Mouse (Mus musculus): ENCODE results near the gene Epn2.

The Epn2 gene

DNA sequence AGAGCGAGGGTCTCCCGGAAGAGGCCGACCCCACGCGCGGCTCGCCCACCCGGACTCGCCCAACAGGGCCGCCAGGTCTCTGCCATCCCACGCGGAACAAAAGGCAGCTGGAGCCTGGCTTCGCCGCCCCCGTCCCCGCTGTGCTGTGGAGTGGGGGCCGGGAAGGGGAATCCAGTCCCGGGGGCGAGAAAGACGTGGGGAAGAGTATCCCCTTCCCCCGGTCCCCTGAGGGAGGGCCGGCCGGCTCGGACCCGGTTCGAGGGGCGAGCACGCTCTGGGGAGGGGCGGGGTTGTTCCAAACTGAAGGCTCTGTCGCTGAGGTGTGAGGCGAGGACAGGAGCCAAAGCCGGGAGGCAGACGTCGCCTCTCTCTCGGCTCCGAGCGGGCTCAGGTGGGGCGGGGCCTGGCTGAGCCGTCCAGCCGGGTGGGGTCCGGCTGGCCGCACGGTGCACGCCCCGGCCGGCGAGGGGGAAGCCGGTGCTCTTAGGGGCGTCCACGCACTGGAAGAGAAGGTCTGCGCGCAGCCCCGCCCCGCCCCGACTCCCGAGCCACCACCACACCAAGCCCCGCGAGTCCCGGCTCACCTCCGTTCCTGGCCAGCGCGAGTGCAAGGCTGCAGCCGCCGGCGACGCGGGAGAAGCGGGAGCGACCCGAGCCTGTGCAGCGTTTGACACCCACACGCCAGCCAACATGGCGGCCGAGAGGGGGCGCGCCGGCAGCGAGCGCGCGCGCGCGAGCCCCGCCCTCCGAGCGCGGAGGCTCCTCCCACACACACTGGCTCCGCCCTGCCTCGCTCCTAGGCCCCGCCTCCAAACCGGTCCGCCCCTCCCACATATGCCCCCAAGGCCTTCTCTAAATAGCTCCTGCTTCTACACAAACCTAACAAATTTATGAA, at the start of gene Epn2:
TSS of gene Epn2 (minus strand) at position 705 of the 895 bp plus-strand sequence.
- DNase-seq: peak; percentile 76

DNA sequence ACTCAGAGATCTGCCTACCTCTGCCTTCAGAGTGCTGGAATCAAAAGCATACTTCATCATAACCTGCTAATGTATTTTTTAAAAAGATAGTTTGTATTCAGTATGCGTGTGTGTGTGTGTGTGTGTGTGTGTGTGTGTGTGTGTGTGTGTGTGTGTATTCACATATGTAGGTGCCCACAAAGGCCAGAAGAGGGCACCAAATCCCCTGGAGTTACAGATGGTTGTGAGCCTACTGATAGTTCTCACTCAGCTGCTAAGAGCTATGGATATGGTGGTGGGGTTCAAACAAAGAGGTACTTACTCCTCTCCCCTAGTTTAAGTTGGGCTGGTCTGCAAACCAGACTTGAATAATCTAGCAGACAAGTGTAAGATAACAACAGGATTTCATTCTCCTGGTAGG, 47.0 kb upstream of the Epn2 start:
- DNase-seq: no peak

- DNase-seq: no peak
Measured at GRCm38 (mm10) chr11:61625136-61625535, 45.6 kb upstream of the Epn2 start.

DNA sequence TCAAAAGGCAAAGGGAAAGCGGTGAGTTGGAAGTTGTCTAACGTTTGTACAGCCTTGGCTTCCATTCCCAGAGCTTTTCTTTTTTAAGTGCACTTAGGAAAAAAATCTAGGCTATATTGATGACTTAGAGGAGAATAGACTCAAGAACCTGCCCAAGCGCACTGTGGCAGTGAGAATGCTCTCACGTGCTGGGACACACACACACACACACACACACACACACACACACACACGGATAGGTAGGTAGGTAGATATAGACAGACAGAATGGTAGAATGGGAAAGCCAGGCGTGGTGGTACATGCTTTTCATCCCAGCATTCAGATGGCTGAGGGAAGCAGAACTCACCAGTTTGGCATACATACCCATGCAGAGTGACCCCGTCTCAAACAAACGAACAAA, 41.3 kb upstream of the Epn2 start:
- no peak for DNase-seq

GRCm38 (mm10) chr11:61620254-61620670, 40.8 kb upstream of the Epn2 start:
- DNase-seq: peak; percentile 88

DNA sequence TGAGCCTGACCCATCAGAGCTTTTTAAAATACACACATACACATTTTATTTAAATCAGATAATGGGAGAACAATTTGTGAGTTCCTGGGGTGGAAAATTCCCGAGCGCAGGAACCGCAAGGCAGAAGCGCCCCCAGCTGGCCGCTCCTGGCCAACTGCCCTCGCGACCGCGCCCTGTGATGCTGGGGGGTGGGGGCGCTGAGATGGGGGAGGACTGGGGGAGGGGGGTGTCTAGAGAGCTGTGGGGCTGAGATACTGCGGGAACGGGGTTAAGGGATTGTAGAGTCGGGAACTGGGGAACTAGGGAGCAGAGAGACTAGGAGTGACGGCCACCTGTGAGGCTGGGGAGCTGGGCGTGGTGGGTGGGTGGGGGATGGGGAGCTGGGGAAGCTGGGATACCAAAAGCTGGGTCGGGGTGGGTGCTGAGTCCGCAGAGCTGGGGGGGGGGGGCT, 40.3 kb upstream of the Epn2 start:
- peak; percentile 73 for DNase-seq

DNA sequence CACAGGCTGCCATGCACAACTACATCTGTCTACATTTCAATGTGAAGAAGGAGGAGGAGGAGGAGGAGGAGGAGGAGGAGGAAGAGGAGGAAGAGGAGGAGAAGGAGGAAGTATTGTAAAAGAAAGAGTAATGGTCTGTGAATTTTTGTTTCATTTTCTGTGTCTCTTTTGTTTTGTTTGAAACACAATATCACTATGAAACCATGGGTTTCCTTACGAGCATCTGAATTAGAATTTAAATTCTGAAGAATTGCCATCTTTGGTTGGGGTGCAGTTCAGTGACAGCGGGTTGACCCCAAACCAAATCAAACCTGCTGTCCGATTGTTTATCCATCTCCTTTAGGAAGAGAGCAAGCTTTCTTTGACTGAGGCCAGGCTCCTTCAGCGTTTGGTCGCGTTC, 39.9 kb upstream of the Epn2 start:
- DNase-seq: no peak

GRCm38 (mm10) chr11:61618571-61618970, 39.1 kb upstream of the Epn2 start:
- no peak for DNase-seq

DNA sequence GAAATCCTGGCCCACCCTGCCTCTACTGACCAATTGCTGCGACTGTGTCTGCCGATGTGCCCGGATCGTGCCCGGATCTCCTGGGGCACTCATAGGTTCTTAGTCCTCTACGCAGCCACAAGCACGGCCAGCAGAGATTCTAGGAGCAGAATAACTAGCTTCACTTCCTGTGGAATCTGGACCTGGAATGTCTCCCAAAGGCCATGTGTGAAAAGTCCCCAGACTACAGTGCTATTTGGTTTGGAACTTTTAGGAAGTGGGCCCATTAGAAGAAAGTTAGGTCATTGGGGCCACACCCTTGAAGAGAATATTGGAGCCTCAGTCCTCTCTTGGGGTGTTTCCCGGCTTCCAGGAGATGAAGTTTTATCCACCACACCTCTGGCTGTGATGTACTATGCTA, 38.6 kb upstream of the Epn2 start:
- DNase-seq: no peak

- DNase-seq: no peak
Measured at GRCm38 (mm10) chr11:61617293-61617975, 37.9 kb upstream of the Epn2 start.

GRCm38 (mm10) chr11:61616523-61617292, 37.2 kb upstream of the Epn2 start:
- no peak for DNase-seq

DNA sequence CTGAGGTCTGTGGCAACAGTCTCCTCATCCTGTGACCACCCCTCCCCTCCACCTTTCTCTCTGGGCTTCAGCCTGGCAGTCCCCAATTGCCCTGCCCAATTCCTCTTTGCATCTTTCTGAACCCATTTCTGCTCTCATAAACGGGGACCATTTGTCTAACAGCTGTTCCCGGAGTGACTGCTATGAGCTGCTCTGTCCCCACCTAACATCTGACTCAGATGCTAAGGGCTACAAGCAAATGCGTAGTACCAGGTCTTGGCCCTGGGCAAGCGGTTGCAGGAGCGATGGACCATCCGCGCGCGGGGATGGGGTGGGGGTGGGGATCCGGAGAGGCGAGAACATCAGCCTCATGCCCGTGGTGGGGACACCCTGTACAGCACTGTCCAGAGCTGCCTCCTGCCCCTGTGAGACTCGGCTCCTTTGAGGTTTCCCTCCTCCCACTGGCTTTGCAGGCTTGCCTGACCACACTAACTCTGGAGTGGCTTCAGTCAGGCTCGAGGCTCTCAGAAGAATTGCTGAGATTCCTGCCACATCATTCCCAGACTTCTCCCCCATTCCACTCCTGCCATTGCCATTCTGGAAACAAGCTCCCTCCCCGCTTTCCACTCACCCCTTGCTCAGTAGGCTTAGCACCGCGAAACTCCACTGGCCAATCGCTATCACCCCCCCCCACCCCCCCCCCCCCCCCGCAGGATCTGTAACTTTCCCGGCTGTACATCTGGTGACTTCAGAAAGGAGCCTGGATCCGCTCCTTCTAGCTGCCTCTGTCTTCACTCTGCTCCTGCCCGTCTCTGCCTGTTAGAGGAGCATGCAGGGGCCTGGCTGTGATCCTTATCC, 36.4 kb upstream of the Epn2 start:
- no peak for DNase-seq

DNA sequence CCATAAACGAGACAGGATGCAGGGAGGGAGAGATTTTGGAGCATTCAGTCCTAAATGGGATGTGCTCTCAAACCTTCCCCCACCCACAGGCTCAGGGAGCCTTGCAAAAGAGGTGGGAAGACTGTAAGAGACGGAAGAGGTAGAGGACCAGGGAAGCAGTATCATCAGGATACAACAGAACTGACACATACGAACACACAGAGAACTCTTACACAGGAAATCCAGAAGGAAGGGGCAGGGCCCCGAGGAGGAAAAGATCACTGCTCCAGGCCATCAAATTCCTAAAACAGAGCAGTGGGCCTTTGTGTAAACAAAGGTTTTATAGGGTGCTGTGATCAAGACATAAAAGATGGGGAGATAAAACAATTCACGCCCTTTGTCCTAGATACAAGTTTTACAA, 34.9 kb upstream of the Epn2 start:
- DNase-seq: no peak

DNA sequence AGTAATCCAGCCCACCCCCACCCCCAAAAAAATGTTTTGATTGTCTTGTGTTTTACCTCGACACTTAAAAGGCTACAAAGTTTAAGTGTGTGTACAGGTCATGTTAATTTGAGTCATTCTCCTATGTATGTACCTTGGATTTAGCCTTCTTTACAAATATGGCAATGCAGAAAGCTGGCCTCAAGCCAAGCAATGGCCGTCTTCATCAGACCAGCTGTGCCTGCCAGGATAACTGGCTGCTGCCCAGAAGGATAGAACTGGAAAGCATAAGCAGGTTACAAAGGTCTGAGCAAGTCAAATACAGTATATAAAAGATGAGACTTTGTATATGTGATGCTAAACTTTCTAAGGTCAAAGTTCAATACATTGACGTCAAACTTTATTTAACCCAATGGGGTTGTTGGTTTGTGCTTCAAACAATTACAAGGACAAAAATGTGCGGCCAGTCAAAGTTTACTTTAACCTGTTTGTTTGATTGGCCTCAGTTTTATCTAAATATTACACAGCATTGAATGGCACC, 32.7 kb upstream of the Epn2 start:
- DNase-seq: no peak

- DNase-seq: no peak
Measured at GRCm38 (mm10) chr11:61611197-61611596, 31.7 kb upstream of the Epn2 start.

GRCm38 (mm10) chr11:61608072-61608471, 28.6 kb upstream of the Epn2 start:
- no peak for DNase-seq

- no peak for DNase-seq
Measured at GRCm38 (mm10) chr11:61602705-61603104, 23.2 kb upstream of the Epn2 start.

DNA sequence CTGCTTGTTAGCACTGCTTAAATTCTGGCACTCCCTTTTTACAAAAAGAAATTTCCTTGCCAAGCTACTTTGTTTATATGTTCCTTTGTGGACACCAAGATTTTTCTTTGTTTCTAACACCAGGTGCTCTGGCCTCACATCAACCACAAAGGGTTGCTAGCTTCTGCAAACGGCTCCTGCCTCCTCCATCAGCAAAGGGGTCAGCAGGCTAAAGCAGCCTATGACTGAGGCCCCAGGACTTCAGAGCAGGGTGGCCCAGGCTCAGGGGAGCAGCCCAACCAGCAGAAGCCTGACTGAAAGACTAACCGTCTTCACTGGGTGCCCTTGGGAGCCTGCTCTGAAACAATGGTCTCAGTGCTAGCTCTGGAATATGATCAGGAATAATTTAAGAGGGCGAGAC, 22.0 kb upstream of the Epn2 start:
- DNase-seq: no peak

- DNase-seq: no peak
Measured at GRCm38 (mm10) chr11:61598367-61598766, 18.9 kb upstream of the Epn2 start.

DNA sequence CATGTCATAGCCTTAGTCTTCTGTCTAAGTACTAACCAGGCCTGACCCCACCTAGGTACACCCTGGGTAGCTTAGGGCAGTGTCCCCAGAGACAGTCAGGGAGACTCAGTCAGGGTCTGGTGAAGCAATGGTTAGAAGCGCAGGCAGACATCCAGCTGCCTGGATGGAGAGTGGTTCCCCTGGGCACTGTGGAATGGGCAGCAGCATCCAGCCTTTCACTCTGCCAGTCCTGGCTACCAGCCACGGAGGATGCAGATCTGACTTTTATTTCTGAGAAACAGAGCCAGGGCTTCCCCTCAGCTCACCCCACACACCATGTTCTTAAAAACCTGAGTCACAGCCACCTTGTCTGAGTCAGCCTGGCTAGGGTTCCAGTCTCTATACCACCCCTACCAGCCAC, 18.0 kb upstream of the Epn2 start:
- DNase-seq: no peak

- no peak for DNase-seq
Measured at GRCm38 (mm10) chr11:61593069-61593468, 13.6 kb upstream of the Epn2 start.

DNA sequence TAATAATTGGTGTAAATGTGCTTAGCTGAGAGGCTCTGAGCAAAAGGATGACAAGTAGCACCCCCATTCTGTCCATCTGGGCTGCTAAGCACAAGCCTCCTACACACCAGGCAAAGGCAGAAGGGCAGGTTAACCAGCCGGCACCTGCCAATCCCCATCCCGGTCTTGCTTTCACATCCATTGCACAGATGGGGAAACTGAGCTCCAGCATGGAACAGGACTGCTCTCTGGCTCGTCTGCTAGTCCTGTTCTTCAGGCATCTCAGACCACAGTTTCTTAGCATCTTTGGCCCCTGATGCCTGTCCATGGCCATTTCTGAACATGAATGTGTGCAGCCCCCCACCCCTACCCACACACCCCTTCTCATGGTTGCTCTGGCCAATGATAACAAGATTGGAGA, 12.6 kb upstream of the Epn2 start:
- DNase-seq: no peak

Data from cerebellum, adult 11 months (tissue).